Mouse (Mus musculus): ENCODE measurements around the gene Kcnt2. TPM values are rescaled to one million over a fixed set of nuclear protein-coding genes. Genes with fewer than 3 reads are reported as not detected.

Gene Kcnt2
- polyA plus RNA-seq, 1 experiment from 2014 or later = 2.3 TPM

DNA sequence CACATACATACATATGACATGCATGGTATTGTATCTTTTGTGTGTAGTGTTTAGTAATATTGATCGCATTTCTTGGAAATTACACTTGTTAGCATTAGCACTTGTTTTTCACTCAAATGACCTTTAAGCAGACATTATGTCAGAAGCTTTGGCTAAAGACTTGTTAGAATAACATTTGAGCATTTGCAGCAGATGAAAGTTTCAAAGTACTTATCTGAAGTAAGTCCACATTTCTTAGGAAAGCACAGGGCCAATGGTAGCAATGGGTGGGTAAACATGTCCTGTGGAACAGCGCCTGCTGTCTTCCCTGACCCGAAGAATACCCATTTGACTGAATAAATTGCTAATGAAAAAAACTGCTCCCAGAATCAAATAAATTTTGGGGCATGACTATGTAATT is 135.1 kb downstream of the Kcnt2 start:
- no peak for ATAC-seq (ENCODE audit: low FRiP score, low read depth)
- WGBS = 91% methylated on average over 3 of the region's 3 CpGs
- Histone ChIP-seq H3K36me3 (no peaks in the 10 kb centered on the region), H3K9me3 (no peaks in the 10 kb centered on the region), H3K27me3 (replicated peaks) (no peaks in the 10 kb centered on the region), H3K4me2 (replicated peaks) (no peak overlapping the region), H3K27ac (no peak overlapping the region), H3K9ac (no peak overlapping the region), H3K4me3 (no peak overlapping the region), H3K4me1 (no peaks in the 10 kb centered on the region)

DNA sequence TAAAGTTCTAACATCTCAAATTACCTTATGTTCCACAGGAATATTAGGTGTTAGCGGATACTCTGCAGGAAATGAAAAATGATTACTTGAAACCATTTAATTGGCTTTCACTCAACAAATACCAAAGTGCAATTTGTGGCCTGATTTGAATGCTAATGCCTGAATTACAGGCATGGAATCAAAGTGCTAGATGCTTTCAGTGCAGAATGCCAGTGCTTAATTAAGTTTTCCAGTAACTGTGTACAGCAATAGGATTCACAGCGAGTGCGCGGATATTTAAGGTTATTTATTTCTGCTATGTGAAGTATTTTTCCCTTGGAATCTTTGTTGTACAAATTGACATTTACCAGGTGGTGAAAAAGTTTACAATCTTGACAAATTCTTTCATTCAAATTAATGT is 144.3 kb downstream of the Kcnt2 start:
- Histone ChIP-seq H3K9me3 (no peaks in the 10 kb centered on the region), H3K27ac (no peak overlapping the region), H3K4me2 (replicated peaks) (no peak overlapping the region), H3K9ac (no peak overlapping the region), H3K4me3 (no peak overlapping the region), H3K36me3 (no peaks in the 10 kb centered on the region), H3K4me1 (no peaks in the 10 kb centered on the region), H3K27me3 (replicated peaks) (no peaks in the 10 kb centered on the region)
- no peak for ATAC-seq (ENCODE audit: low FRiP score, low read depth)
- 82% methylated on average over 4 of the region's 4 CpGs for WGBS

GRCm38 (mm10) chr1:140397756-140398155 is 151.8 kb downstream of the Kcnt2 start:
- Histone ChIP-seq H3K27me3 (replicated peaks) (no peaks in the 10 kb centered on the region), H3K4me3 (no peak overlapping the region), H3K4me2 (replicated peaks) (no peak overlapping the region), H3K9ac (no peak overlapping the region), H3K9me3 (no peaks in the 10 kb centered on the region), H3K27ac (no peak overlapping the region), H3K36me3 (no peaks in the 10 kb centered on the region), H3K4me1 (no peaks in the 10 kb centered on the region)
- ATAC-seq (ENCODE audit: low FRiP score, low read depth) = no peak

DNA sequence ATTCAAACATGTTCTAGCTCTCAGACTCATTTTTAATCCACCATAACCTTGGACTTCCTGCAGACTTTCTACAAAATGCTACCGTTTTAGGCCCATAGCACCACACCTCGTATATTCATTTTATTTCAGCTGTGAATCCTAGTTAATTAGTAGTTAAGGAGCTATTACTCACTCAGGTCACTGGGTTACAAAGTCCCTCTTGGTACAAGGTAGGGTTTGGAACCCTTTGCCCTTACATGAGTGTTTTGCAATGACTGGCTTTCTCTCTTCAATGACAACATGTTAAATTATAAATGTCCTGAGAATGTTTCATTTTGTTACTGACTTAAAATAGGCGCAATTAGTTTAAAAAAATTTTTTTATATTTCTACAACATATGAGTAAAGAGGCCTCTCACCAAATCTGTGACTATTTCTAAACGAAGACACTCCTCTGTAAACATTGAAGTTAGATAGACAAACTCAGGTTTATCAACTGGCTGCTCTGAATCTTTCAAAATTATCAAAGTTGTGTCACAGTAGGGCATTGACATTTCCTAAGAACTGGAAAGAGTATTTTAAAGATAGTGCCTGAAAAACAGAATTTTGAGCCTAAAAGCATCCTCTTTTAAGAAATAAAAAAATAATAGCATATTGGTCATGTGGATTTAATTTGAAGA is 160.8 kb downstream of the Kcnt2 start:
- H3K9me3 ChIP-seq = no peaks in the 10 kb centered on the region
- no peak overlapping the region for H3K27ac ChIP-seq
- H3K4me1 ChIP-seq = no peaks in the 10 kb centered on the region
- H3K9ac ChIP-seq = no peak overlapping the region
- no peak overlapping the region for H3K4me3 ChIP-seq
- no peak overlapping the region for H3K4me2 ChIP-seq (replicated peaks)
- no peaks in the 10 kb centered on the region for H3K27me3 ChIP-seq (replicated peaks)
- no peaks in the 10 kb centered on the region for H3K36me3 ChIP-seq
- WGBS = 79% methylated on average over 4 of the region's 4 CpGs
- no peak for ATAC-seq (ENCODE audit: low FRiP score, low read depth)

DNA sequence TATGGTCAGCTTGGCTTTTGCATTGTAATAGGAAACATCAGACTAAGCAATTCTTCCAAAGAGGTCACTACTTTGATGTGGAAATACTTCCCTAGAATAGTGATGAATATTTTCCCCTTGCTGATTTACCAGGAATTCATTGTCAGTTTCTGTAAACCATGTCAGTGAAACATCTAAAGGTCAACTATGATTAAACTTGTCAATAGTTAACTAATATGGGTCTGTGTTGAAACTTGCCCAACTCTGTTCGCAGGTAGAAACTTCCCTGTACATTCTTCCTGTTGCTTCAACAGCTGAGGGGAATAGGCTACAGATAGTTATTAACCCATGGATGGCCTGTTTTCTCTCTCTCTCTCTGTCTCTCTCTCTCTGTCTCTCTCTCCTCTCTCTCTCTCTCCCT is 169.8 kb downstream of the Kcnt2 start:
- ATAC-seq (ENCODE audit: low FRiP score, low read depth) = no peak
- Histone ChIP-seq H3K4me3 (no peak overlapping the region), H3K4me2 (replicated peaks) (no peak overlapping the region), H3K9me3 (no peaks in the 10 kb centered on the region), H3K36me3 (no peaks in the 10 kb centered on the region), H3K27ac (no peak overlapping the region), H3K4me1 (no peaks in the 10 kb centered on the region), H3K9ac (no peak overlapping the region), H3K27me3 (replicated peaks) (no peaks in the 10 kb centered on the region)
- 82% methylated on average over 1 of the region's 1 CpGs for WGBS

- no peaks in the 10 kb centered on the region for H3K27me3 ChIP-seq (replicated peaks)
- no peaks in the 10 kb centered on the region for H3K36me3 ChIP-seq
- H3K4me1 ChIP-seq = no peaks in the 10 kb centered on the region
- no peaks in the 10 kb centered on the region for H3K9me3 ChIP-seq
- H3K4me2 ChIP-seq (replicated peaks) = no peak overlapping the region
- no peak overlapping the region for H3K9ac ChIP-seq
- ATAC-seq (ENCODE audit: low FRiP score, low read depth) = no peak
- H3K4me3 ChIP-seq = no peak overlapping the region
- no peak overlapping the region for H3K27ac ChIP-seq
Observed at GRCm38 (mm10) chr1:140422954-140423353, 177.0 kb downstream of the Kcnt2 start.

GRCm38 (mm10) chr1:140429284-140429850 is 183.4 kb downstream of the Kcnt2 start:
- 38% methylated on average over 2 of the region's 2 CpGs for WGBS
- no peak overlapping the region for H3K4me3 ChIP-seq
- H3K4me2 ChIP-seq (replicated peaks) = no peak overlapping the region
- no peak overlapping the region for H3K9ac ChIP-seq
- H3K4me1 ChIP-seq = no peaks in the 10 kb centered on the region
- H3K27me3 ChIP-seq (replicated peaks) = no peaks in the 10 kb centered on the region
- H3K9me3 ChIP-seq = no peaks in the 10 kb centered on the region
- no peaks in the 10 kb centered on the region for H3K36me3 ChIP-seq
- ATAC-seq (ENCODE audit: low FRiP score, low read depth) = no peak
- H3K27ac ChIP-seq = no peak overlapping the region

GRCm38 (mm10) chr1:140432039-140432438 is 186.1 kb downstream of the Kcnt2 start:
- Histone ChIP-seq H3K4me2 (replicated peaks) (no peak overlapping the region), H3K9me3 (no peaks in the 10 kb centered on the region), H3K27ac (no peak overlapping the region), H3K4me1 (no peaks in the 10 kb centered on the region), H3K36me3 (no peaks in the 10 kb centered on the region), H3K27me3 (replicated peaks) (no peaks in the 10 kb centered on the region), H3K9ac (no peak overlapping the region), H3K4me3 (no peak overlapping the region)
- ATAC-seq (ENCODE audit: low FRiP score, low read depth) = no peak
- 67% methylated on average over 1 of the region's 1 CpGs for WGBS

- no peaks in the 10 kb centered on the region for H3K36me3 ChIP-seq
- H3K9ac ChIP-seq = no peak overlapping the region
- H3K27me3 ChIP-seq (replicated peaks) = no peaks in the 10 kb centered on the region
- 73% methylated on average over 2 of the region's 2 CpGs for WGBS
- no peak overlapping the region for H3K4me2 ChIP-seq (replicated peaks)
- no peaks in the 10 kb centered on the region for H3K4me1 ChIP-seq
- no peak overlapping the region for H3K4me3 ChIP-seq
- no peak for ATAC-seq (ENCODE audit: low FRiP score, low read depth)
- H3K27ac ChIP-seq = no peak overlapping the region
- no peaks in the 10 kb centered on the region for H3K9me3 ChIP-seq
Observed at GRCm38 (mm10) chr1:140434791-140435190, 188.8 kb downstream of the Kcnt2 start.

DNA sequence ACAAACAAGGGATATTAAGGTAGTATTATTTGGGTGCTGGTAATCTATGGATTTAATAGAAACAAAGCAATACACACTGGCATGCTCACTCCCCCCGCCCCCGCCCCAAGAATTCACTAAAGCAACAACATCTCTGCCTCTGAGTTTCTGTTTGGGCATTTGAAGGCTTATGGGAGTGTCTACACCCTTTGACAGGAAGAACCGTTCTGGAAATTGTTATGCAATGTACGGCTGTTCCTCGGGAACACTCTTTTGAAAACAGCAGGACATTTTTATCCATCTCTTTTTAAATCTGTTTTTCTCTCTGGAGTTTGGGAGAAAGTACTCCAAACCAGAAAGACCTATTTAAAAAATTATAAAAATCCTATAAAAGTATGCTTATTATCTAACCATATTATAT is 192.2 kb downstream of the Kcnt2 start:
- Histone ChIP-seq H3K9ac (no peak overlapping the region), H3K4me2 (replicated peaks) (no peak overlapping the region), H3K4me3 (no peak overlapping the region), H3K9me3 (no peaks in the 10 kb centered on the region), H3K27ac (no peak overlapping the region), H3K27me3 (replicated peaks) (no peaks in the 10 kb centered on the region), H3K4me1 (no peaks in the 10 kb centered on the region), H3K36me3 (no peaks in the 10 kb centered on the region)
- no peak for ATAC-seq (ENCODE audit: low FRiP score, low read depth)
- WGBS = 86% methylated on average over 5 of the region's 5 CpGs

DNA sequence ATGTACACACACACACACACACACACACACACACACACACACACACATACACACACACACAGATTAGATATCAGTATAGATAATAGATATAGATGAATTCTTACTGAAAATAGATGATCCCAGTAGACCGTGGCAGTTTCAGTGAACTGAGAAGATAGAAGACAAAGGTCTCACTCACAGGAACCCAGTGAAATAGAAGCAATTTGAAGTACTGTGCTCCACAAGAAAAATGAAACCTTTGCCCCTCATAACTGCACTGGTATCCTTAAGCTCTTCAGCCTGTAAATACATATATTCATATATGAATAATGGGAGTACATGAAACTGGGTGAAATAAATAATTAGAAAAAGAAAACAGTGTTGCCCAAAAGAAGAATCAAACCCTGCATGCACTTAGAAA is 197.9 kb downstream of the Kcnt2 start:
- no peaks in the 10 kb centered on the region for H3K4me1 ChIP-seq
- no peaks in the 10 kb centered on the region for H3K27me3 ChIP-seq (replicated peaks)
- 76% methylated on average over 1 of the region's 1 CpGs for WGBS
- no peak overlapping the region for H3K4me3 ChIP-seq
- H3K9ac ChIP-seq = no peak overlapping the region
- no peaks in the 10 kb centered on the region for H3K9me3 ChIP-seq
- no peak overlapping the region for H3K27ac ChIP-seq
- no peaks in the 10 kb centered on the region for H3K36me3 ChIP-seq
- no peak for ATAC-seq (ENCODE audit: low FRiP score, low read depth)
- no peak overlapping the region for H3K4me2 ChIP-seq (replicated peaks)

GRCm38 (mm10) chr1:140444394-140444793 is 198.4 kb downstream of the Kcnt2 start:
- no peaks in the 10 kb centered on the region for H3K27me3 ChIP-seq (replicated peaks)
- H3K4me3 ChIP-seq = no peak overlapping the region
- 78% methylated on average over 5 of the region's 5 CpGs for WGBS
- no peak overlapping the region for H3K27ac ChIP-seq
- no peak overlapping the region for H3K4me2 ChIP-seq (replicated peaks)
- H3K9ac ChIP-seq = no peak overlapping the region
- ATAC-seq (ENCODE audit: low FRiP score, low read depth) = no peak
- no peaks in the 10 kb centered on the region for H3K9me3 ChIP-seq
- no peaks in the 10 kb centered on the region for H3K4me1 ChIP-seq
- H3K36me3 ChIP-seq = no peaks in the 10 kb centered on the region

DNA sequence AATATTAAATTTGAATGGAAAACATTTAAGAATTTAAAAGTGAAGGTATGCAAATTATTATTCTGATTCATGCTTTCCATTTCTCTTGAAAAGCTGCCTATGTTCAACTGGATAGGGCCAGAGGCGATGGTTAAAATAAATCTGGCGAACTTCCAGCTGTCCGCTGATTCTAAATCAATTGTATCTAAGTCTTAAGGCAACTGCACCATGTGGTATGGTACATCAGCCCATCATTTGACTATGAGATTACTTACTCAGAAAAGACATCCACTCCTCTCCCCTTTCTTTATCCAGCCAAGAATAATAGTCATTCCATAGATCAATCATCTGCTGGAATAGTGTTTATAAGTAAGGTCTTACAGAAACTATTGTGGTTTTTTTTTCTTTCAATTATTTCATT is 205.5 kb downstream of the Kcnt2 start:
- WGBS = 80% methylated on average over 3 of the region's 3 CpGs

More for the DNA sequence above, 205.5 kb downstream of the Kcnt2 start:
- Histone ChIP-seq H3K27ac (no peak overlapping the region), H3K36me3 (no peaks in the 10 kb centered on the region), H3K9ac (no peak overlapping the region), H3K9me3 (no peaks in the 10 kb centered on the region), H3K4me1 (no peaks in the 10 kb centered on the region), H3K4me2 (replicated peaks) (no peak overlapping the region), H3K27me3 (replicated peaks) (no peaks in the 10 kb centered on the region), H3K4me3 (no peak overlapping the region)
- ATAC-seq (ENCODE audit: low FRiP score, low read depth) = no peak

Measured in neural tube, embryonic 12.5 days (tissue).